Mouse (Mus musculus): ENCODE results near the gene Hoxb7. TPM values are rescaled to one million over a fixed set of nuclear protein-coding genes. Genes with fewer than 3 reads are reported as not detected.

The Hoxb7 gene
- polyA plus RNA-seq, 1 experiment from 2014 or later = 1.8 TPM

- Histone ChIP-seq H3K9me3 (no peaks in the 10 kb centered on the region), H3K4me2 (no peak overlapping the region), H3K4me1 (replicated peaks) (peaks cover 14% of the 10 kb centered on the region), H3K4me3 (replicated peaks) (no peak overlapping the region), H3K9ac (replicated peaks) (no peak overlapping the region), H3K36me3 (no peaks in the 10 kb centered on the region), H3K27me3 (peaks cover 97% of the 10 kb centered on the region), H3K27ac (no peak overlapping the region)
- WGBS = 22% methylated on average over 21 of the region's 21 CpGs
- ATAC-seq (ENCODE audit: insufficient number of reproducible peaks, insufficient read depth, low FRiP score, low TSS enrichment, low read depth) = no peak
These were observed 2.9 kb downstream of the Hoxb7 start for GRCm38 (mm10) chr11:96289293-96289692.

GRCm38 (mm10) chr11:96289837-96290236 lies 3.4 kb downstream of the Hoxb7 start:
- no peak for ATAC-seq (ENCODE audit: insufficient number of reproducible peaks, insufficient read depth, low FRiP score, low TSS enrichment, low read depth)
- H3K9ac ChIP-seq (replicated peaks) = no peak overlapping the region
- H3K27ac ChIP-seq = no peak overlapping the region
- H3K4me1 ChIP-seq (replicated peaks) = peaks cover 13% of the 10 kb centered on the region
- H3K27me3 ChIP-seq = peaks cover 97% of the 10 kb centered on the region
- no peak overlapping the region for H3K4me3 ChIP-seq (replicated peaks)
- WGBS = 29% methylated on average over 6 of the region's 6 CpGs
- no peaks in the 10 kb centered on the region for H3K9me3 ChIP-seq
- H3K36me3 ChIP-seq = no peaks in the 10 kb centered on the region
- H3K4me2 ChIP-seq = no peak overlapping the region

- Histone ChIP-seq H3K27me3 (peaks cover 96% of the 10 kb centered on the region), H3K4me1 (replicated peaks) (peaks cover 14% of the 10 kb centered on the region; the same call in 1 of the 2 replicates), H3K9me3 (no peaks in the 10 kb centered on the region), H3K4me2 (no peak overlapping the region), H3K4me3 (replicated peaks) (no peak overlapping the region), H3K27ac (no peak overlapping the region), H3K36me3 (no peaks in the 10 kb centered on the region), H3K9ac (replicated peaks) (no peak overlapping the region)
- WGBS = 14% methylated on average over 17 of the region's 17 CpGs
- ATAC-seq (ENCODE audit: insufficient number of reproducible peaks, insufficient read depth, low FRiP score, low TSS enrichment, low read depth) = no peak
These were observed 4.4 kb downstream of the Hoxb7 start for GRCm38 (mm10) chr11:96290705-96291355.

GRCm38 (mm10) chr11:96291681-96292564 lies 5.5 kb downstream of the Hoxb7 start, which contains the start of gene Hoxb6:
TSS of gene Hoxb6 (plus strand) at chr11:96292476.
- no peak for ATAC-seq (ENCODE audit: insufficient number of reproducible peaks, insufficient read depth, low FRiP score, low TSS enrichment, low read depth)
- peak within 1 kb of the TSS; percentile 42 for H3K4me2 ChIP-seq

GRCm38 (mm10) chr11:96292565-96293301 lies 6.3 kb downstream of the Hoxb7 start:
- 0 out of 2 replicates have a peak, but pooled peaks cover 7% of the 10 kb centered on the region for H3K4me1 ChIP-seq (replicated peaks)
- peaks cover 96% of the 10 kb centered on the region for H3K27me3 ChIP-seq
- H3K36me3 ChIP-seq = no peaks in the 10 kb centered on the region
- H3K27ac ChIP-seq = no peak overlapping the region
- 5% methylated on average over 12 of the region's 12 CpGs for WGBS
- H3K9me3 ChIP-seq = no peaks in the 10 kb centered on the region
- H3K9ac ChIP-seq (replicated peaks) = no peak overlapping the region
- no peak for ATAC-seq (ENCODE audit: insufficient number of reproducible peaks, insufficient read depth, low FRiP score, low TSS enrichment, low read depth)
- peak overlapping the region; percentile 19 for H3K4me3 ChIP-seq (replicated peaks)
- H3K4me2 ChIP-seq = peak overlapping the region; percentile 42

More at GRCm38 (mm10) chr11:96291681-96292564, 5.5 kb downstream of the Hoxb7 start, which contains the start of gene Hoxb6:
- no peak within 1 kb of the TSS for H3K9ac ChIP-seq (replicated peaks)
- WGBS = 3% methylated on average over 22 of the region's 22 CpGs
- no peaks in the 10 kb centered on the region for H3K36me3 ChIP-seq
- peaks cover 96% of the 10 kb centered on the region for H3K27me3 ChIP-seq
- H3K4me3 ChIP-seq (replicated peaks) = peak within 1 kb of the TSS; percentile 19
- no peak within 1 kb of the TSS for H3K27ac ChIP-seq
- no peaks in the 10 kb centered on the region for H3K9me3 ChIP-seq
- peaks cover 8% of the 10 kb centered on the region; the same call in 1 of the 2 replicates for H3K4me1 ChIP-seq (replicated peaks)

GRCm38 (mm10) chr11:96293302-96293921 lies 7.0 kb downstream of the Hoxb7 start:
- Histone ChIP-seq H3K4me3 (replicated peaks) (peak overlapping the region; percentile 19), H3K9me3 (no peaks in the 10 kb centered on the region), H3K27me3 (peaks cover 96% of the 10 kb centered on the region), H3K4me1 (replicated peaks) (0 out of 2 replicates have a peak, but pooled peaks cover 7% of the 10 kb centered on the region), H3K4me2 (peak overlapping the region; percentile 42), H3K9ac (replicated peaks) (no peak overlapping the region), H3K36me3 (no peaks in the 10 kb centered on the region), H3K27ac (no peak overlapping the region)
- ATAC-seq (ENCODE audit: insufficient number of reproducible peaks, insufficient read depth, low FRiP score, low TSS enrichment, low read depth) = no peak
- 2% methylated on average over 22 of the region's 22 CpGs for WGBS

- 1% methylated on average over 32 of the region's 32 CpGs for WGBS
- peak; percentile 38; the same call in 1 of the 2 replicates for ATAC-seq (ENCODE audit: insufficient number of reproducible peaks, insufficient read depth, low FRiP score, low TSS enrichment, low read depth)
- peaks cover 13% of the 10 kb centered on the region for H3K4me1 ChIP-seq (replicated peaks)
- H3K9me3 ChIP-seq = no peaks in the 10 kb centered on the region
- H3K9ac ChIP-seq (replicated peaks) = no peak overlapping the region
- H3K4me2 ChIP-seq = peak overlapping the region; percentile 42
- no peak overlapping the region for H3K27ac ChIP-seq
- peak overlapping the region; percentile 10 for H3K4me3 ChIP-seq (replicated peaks)
- no peaks in the 10 kb centered on the region for H3K36me3 ChIP-seq
- peaks cover 96% of the 10 kb centered on the region for H3K27me3 ChIP-seq
These were observed 8.0 kb downstream of the Hoxb7 start for GRCm38 (mm10) chr11:96294245-96295091.

GRCm38 (mm10) chr11:96295092-96295835 lies 8.8 kb downstream of the Hoxb7 start:
- Histone ChIP-seq H3K27me3 (peaks cover 97% of the 10 kb centered on the region), H3K36me3 (no peaks in the 10 kb centered on the region), H3K4me1 (replicated peaks) (peaks cover 15% of the 10 kb centered on the region), H3K9me3 (no peaks in the 10 kb centered on the region), H3K27ac (no peak overlapping the region), H3K4me3 (replicated peaks) (peak overlapping the region; percentile 12), H3K9ac (replicated peaks) (no peak overlapping the region), H3K4me2 (peak overlapping the region; percentile 42)
- under 1% methylated on average over 30 of the region's 30 CpGs for WGBS
- no peak for ATAC-seq (ENCODE audit: insufficient number of reproducible peaks, insufficient read depth, low FRiP score, low TSS enrichment, low read depth)

GRCm38 (mm10) chr11:96296997-96297396 lies 10.6 kb downstream of the Hoxb7 start:
- 7% methylated on average over 2 of the region's 2 CpGs for WGBS
- H3K27ac ChIP-seq = no peak overlapping the region
- H3K4me3 ChIP-seq (replicated peaks) = no peak overlapping the region
- H3K9me3 ChIP-seq = no peaks in the 10 kb centered on the region
- H3K4me1 ChIP-seq (replicated peaks) = peaks cover 23% of the 10 kb centered on the region
- no peaks in the 10 kb centered on the region for H3K36me3 ChIP-seq
- no peak overlapping the region for H3K4me2 ChIP-seq
- H3K27me3 ChIP-seq = peaks cover 99% of the 10 kb centered on the region
- no peak for ATAC-seq (ENCODE audit: insufficient number of reproducible peaks, insufficient read depth, low FRiP score, low TSS enrichment, low read depth)
- H3K9ac ChIP-seq (replicated peaks) = no peak overlapping the region
